Mouse (Mus musculus) midbrain, embryonic 10.5 days (tissue): ENCODE data around the gene Mettl21c. TPM values are rescaled to one million over a fixed set of nuclear protein-coding genes. Genes with fewer than 3 reads are reported as not detected.
"Not testable (repeated sequence)": the region's sequence is repeated elsewhere in the genome, so short reads cannot be mapped to it uniquely, and the experiment has no call there.

Source experiments
- DNase-seq: peaks from one replicate; pipeline ENCODE4 v3.0.0-alpha.2; 2017; ENCODE audit warnings: low spot score
- H3K27ac ChIP-seq: fragments of 300-500 bp; sonication (generic); replicated peaks from 2 replicates; pipeline ENCODE4 v1.5.1; 2016; ENCODE audit warnings: mild to moderate bottlenecking
- H3K27me3 ChIP-seq: fragments of 300-500 bp; sonication (generic); 2 replicates; pipeline ENCODE4 v1.6.1; 2016; ENCODE audit warnings: low read depth, mild to moderate bottlenecking; ENCODE audit not compliant: poor library complexity, severe bottlenecking
- H3K36me3 ChIP-seq: fragments of 300-500 bp; sonication (generic); 2 replicates; pipeline ENCODE4 v1.6.1; 2016; ENCODE audit warnings: mild to moderate bottlenecking, moderate library complexity
- H3K4me1 ChIP-seq: fragments of 300-500 bp; sonication (generic); 2 replicates; pipeline ENCODE4 v1.6.1; 2016
- H3K4me3 ChIP-seq: fragments of 300-500 bp; sonication (generic); 2 replicates; pipeline ENCODE4 v1.5.1; 2016; ENCODE audit warnings: mild to moderate bottlenecking, moderate library complexity
- H3K9me3 ChIP-seq: fragments of 300-500 bp; sonication (generic); replicated peaks from 2 replicates; pipeline ENCODE4 v1.6.1; 2016; ENCODE audit warnings: mild to moderate bottlenecking
- WGBS: fragments of 180-500 bp; shearing (Covaris S2); methylation state at CpG from one replicate; pipeline ENCODE4 v1.1.7; 2016; 5-methylcytosine and 5-hydroxymethylcytosine counted together
- polyA plus RNA-seq: library from polyadenylated mRNA; unstranded; fragments of >200 nt; fragmentation: Nextera tagmentation; extraction: Ambion mirVana; gene quantifications from 2 replicates; pipeline ENCODE4 v1.2.1, GENCODE M21; 2016

The Mettl21c gene
- 0.41 and 0.63 TPM in 2 replicates for polyA plus RNA-seq

DNA sequence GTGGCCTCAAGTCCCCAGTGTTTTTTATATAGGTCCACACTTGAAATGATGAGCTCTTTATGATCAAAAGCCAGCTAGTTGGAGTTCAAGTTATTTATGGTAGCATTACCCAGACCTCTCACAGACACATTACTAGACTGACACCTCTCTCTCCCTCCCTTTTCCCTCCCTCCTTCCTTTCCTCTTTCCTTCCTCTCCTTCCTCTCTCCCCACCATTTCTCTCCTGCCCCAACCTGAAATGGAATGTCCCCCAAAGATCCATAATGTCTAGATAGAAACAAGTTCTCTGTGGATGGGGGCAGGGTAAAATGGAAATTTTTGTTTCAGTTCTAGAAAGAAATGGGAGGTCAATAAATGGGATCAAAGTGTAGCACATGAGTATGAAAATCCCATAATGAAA is at the start of gene Mettl21c:
Mettl21c (minus strand) TSS at position 101 of the 400 bp plus-strand sequence.
- H3K27ac ChIP-seq: no peak within 1 kb of the TSS
- no peaks in the 10 kb centered on the region for H3K36me3 ChIP-seq
- no peak within 1 kb of the TSS for H3K4me3 ChIP-seq
- H3K9me3 ChIP-seq: no peaks in the 10 kb centered on the region
- no peaks in the 10 kb centered on the region for H3K4me1 ChIP-seq
- H3K27me3 ChIP-seq: no peaks in the 10 kb centered on the region
- DNase-seq: no peak

DNA sequence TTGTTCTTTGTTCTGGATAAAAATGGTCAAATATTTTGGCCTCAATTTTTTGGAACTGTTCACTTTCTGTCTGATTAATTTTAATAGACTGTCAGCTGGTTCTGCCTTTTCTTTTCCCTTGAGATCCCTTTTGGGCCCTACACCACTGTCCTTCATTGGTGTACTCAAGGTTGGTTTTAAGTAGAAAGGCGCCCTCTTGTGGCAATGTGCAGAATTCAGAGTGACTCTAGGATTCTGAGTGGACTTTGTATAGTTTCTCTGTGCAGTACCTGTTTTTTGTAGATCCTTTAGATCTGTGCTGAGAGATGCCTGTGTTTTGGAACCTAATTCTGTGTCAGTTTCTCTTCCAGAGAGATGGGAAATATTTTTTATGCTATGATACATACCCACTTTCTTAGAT is 44.8 kb upstream of the Mettl21c start:
- DNase-seq: no peak
- Histone ChIP-seq H3K27ac (no peak overlapping the region), H3K4me1 (no peaks in the 10 kb centered on the region), H3K4me3 (no peak overlapping the region), H3K9me3 (no peaks in the 10 kb centered on the region), H3K27me3 (no peaks in the 10 kb centered on the region), H3K36me3 (no peaks in the 10 kb centered on the region)
- WGBS: 0% methylated on average over 1 of the region's 1 CpGs

DNA sequence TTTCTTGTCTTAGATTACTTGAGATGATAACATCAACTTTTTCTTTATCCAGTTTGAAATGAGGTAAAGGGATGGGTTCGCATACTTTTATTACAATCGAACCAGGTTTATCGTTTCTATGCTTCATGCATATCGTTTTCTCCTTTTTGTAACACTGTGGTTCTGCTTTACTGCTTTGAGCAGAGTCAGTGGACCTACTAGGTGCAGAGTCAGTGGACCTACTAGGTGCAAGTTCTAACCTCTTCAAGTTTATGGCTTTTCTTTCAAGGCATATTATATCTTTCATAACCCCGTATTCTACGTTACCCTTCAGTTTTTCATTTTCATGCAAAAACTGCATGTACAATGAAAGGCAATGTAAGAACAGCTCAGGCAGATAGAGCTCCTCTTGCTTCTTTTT is 43.6 kb upstream of the Mettl21c start:
- no peaks in the 10 kb centered on the region for H3K27me3 ChIP-seq
- no peaks in the 10 kb centered on the region for H3K36me3 ChIP-seq
- 96% methylated on average over 6 of the region's 6 CpGs for WGBS
- no peak for DNase-seq
- H3K4me1 ChIP-seq: no peaks in the 10 kb centered on the region
- H3K4me3 ChIP-seq: no peak overlapping the region
- H3K27ac ChIP-seq: no peak overlapping the region
- H3K9me3 ChIP-seq: no peaks in the 10 kb centered on the region

DNA sequence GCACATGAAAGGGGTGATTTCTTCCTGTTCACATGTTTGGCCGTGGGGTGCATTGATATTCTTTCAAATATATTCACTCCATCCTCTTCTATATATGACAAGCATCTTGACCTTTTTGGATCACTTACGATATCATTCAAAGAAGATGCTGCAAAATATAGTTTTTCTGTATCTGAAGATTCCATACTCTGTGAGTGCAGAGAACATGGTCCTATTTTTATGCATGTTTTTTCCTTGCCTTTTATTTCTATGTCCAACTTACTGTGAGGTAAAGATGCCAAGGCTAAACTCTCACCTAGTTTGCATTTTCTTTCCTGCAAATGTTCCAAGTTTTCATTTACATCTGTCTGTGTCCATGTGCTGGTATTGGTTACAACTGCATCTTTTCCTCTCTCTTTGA is 42.0 kb upstream of the Mettl21c start, which contains the start of gene Gm8251:
Gm8251 (minus strand) TSS at position 101 of the 400 bp plus-strand sequence.
- Histone ChIP-seq H3K27me3 (no peaks in the 10 kb centered on the region), H3K4me1 (no peaks in the 10 kb centered on the region), H3K27ac (no peak within 1 kb of the TSS), H3K9me3 (no peaks in the 10 kb centered on the region), H3K4me3 (no peak within 1 kb of the TSS), H3K36me3 (no peaks in the 10 kb centered on the region)
- no peak for DNase-seq
- WGBS: 87% methylated on average over 2 of the region's 2 CpGs

DNA sequence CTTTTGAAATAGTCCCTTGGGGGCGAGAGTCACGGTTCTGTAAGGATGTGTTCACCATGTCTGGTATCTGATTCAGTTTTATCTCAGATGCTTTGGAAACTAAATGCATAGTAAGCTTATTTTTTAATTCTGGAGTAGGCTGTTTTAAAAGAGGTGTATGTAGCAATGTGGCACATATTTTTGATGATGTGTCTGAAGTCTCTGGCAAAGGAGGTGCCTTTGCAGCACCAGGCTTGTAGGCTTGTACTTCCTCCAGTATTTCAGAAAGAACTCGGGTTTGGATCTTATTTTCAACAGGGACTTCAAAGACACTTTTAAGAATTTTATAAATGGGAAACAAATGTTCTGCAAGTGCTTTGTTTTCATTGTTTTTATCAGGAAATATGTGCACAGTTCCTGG is 38.0 kb upstream of the Mettl21c start:
- no peak overlapping the region for H3K4me3 ChIP-seq
- no peaks in the 10 kb centered on the region for H3K27me3 ChIP-seq
- no peak overlapping the region for H3K27ac ChIP-seq
- no peak for DNase-seq
- no peaks in the 10 kb centered on the region for H3K36me3 ChIP-seq
- H3K4me1 ChIP-seq: no peaks in the 10 kb centered on the region
- H3K9me3 ChIP-seq: no peaks in the 10 kb centered on the region
- 82% methylated on average over 3 of the region's 3 CpGs for WGBS

DNA sequence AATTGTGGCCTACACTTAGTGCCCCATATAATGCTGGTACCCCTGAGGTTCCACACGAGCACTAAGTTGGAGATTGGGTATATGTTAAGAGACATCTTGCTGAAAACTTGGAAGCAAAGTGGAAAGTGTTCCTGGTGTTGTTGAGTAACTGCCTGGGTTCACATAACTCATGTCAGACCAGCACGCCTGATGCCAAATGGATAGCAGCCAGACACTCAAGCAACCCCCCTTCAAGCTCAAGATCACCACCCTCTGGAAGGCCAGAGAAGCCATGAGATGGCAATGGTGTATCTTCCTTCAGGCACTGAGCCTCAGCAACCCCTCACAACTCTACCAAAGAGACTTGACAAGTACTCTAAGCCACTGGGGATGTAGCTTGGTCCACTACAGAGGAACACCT is 26.7 kb upstream of the Mettl21c start:
- Histone ChIP-seq H3K4me3 (no peak overlapping the region), H3K4me1 (peaks cover 6% of the 10 kb centered on the region), H3K9me3 (no peaks in the 10 kb centered on the region), H3K27ac (no peak overlapping the region), H3K36me3 (no peaks in the 10 kb centered on the region), H3K27me3 (no peaks in the 10 kb centered on the region)
- no peak for DNase-seq
- WGBS: 78% methylated on average over 2 of the region's 2 CpGs

DNA sequence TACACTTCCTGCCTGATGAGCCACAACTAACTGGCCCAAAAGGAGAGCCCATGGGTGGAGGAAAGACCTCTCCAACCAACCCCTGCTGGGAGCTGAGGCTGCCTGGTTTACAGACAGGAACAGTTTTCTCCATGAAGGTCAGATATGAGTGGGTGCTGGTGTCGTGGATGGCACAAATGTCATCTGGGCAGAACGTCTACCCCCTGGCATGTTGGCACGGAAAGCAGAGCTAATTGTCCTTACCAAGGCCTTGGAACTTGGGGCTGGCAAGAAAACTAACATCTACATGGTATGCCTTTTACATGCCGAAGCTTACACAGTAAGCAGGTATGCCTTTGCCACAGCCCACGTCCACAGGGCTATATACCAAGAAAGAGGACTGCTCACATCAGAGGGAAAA is 25.9 kb upstream of the Mettl21c start:
- WGBS: 87% methylated on average over 5 of the region's 5 CpGs
- H3K27ac ChIP-seq: not testable (repeated sequence)

DNA sequence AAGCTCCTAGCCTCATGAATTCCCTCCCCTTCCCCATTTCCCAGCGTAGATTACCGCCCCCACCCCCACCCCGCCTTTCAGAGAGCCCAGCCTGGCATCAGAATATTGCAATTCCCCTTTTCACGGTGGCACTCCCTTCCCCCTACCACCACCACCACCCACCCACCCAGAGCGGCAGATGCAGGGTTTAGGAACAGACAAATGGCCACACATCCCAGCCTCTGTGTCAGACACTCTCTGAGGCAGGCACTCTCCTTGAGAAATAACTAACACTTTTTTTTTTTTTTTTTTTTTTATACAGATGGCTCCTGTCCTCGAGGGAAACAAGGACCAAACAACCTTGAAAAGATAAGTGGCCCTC is 22.7 kb upstream of the Mettl21c start:
- Histone ChIP-seq H3K4me1 (peaks cover 6% of the 10 kb centered on the region), H3K9me3 (no peaks in the 10 kb centered on the region), H3K4me3 (peak overlapping the region; percentile 54), H3K27ac (peak overlapping the region; percentile 81), H3K36me3 (no peaks in the 10 kb centered on the region), H3K27me3 (no peaks in the 10 kb centered on the region)
- no peak for DNase-seq
- WGBS: 6% methylated on average over 6 of the region's 6 CpGs

More for the DNA sequence above, 25.9 kb upstream of the Mettl21c start:
- H3K4me1 ChIP-seq, H3K36me3 ChIP-seq, H3K9me3 ChIP-seq, H3K27me3 ChIP-seq, H3K4me3 ChIP-seq, DNase-seq: not testable (repeated sequence)

DNA sequence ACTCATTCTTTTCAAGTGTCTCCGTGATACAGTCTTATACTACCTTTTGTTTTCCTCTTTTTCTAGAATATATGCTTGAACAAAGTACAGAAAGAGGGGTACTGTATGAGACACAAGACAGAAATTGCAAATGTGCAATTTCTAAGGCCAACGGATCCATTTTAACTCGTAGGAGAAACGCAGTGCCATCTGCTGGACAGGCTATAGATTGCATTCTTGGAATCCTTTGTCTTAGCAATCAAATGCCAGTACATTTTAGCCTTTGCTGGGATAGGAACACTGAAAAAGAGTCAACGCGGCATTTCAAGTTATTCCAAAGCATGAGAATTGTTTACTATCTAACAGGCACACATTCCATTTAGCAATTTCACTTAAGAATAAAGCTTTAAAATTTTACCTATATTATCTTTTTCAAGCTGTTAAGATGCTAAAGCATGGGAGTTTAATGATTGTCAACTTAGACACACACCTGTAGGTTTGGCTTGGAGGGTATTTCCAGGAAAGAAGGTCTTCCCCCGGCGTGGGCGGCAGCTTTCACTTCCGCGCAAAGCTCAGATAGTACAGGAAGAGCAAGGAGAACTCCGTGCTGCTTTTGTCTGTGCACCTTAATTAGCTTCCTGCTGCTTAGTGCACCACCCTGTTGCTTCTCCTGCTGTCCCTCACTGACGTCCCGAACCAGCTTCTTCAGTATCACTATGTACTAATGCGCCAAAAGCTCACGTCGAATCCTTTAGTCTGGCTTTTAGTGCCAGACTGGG is 22.1 kb upstream of the Mettl21c start:
- Histone ChIP-seq H3K27me3 (no peaks in the 10 kb centered on the region), H3K27ac (peak overlapping the region; percentile 81), H3K9me3 (no peaks in the 10 kb centered on the region), H3K36me3 (no peaks in the 10 kb centered on the region), H3K4me3 (peak overlapping the region; percentile 54), H3K4me1 (peaks cover 6% of the 10 kb centered on the region)
- peak; percentile 58 for DNase-seq
- 2% methylated on average over 17 of the region's 17 CpGs for WGBS

DNA sequence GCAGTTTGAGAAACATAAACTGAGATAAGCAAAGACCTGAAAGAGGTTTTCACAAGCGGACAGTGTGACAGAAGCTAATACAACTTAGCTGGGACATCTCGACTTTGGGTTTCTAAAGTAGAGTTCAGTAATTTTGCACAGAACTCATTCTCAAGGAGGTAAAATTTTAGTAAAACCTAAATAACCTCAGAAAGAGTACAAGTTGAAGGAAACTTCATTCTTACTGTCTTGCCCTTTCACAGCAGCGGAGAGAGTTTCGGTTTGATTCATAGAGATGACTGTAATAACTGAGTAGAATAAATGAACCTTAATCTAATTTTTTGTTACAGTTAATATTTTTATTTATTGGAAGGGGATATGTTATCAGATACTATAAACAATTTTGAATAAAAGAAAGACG is 13.1 kb upstream of the Mettl21c start:
- Histone ChIP-seq H3K36me3 (no peaks in the 10 kb centered on the region), H3K9me3 (no peaks in the 10 kb centered on the region), H3K27me3 (no peaks in the 10 kb centered on the region), H3K4me3 (no peak overlapping the region), H3K27ac (no peak overlapping the region), H3K4me1 (no peaks in the 10 kb centered on the region)
- WGBS: 92% methylated on average over 5 of the region's 5 CpGs
- DNase-seq: no peak

DNA sequence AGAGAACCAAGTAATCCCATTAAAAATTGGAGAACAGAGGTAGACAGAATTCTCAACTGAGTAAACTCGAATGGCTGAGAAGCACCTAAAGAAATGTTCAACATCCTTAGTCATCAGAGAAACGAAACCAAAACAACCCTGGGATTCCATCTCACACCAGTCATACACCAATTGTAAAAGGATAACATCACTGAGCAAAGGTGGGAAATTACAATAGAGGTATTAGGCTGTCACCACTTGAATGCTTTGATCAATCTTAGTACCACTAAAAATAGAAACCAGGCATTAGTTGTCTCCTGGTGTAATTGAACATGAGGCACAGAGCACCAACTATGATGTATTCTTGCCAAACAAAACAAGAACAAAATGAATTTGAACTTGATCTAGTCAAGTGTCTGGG is 12.4 kb upstream of the Mettl21c start:
- no peaks in the 10 kb centered on the region for H3K36me3 ChIP-seq
- DNase-seq: no peak
- no peak overlapping the region for H3K27ac ChIP-seq
- no peaks in the 10 kb centered on the region for H3K27me3 ChIP-seq
- H3K9me3 ChIP-seq: no peaks in the 10 kb centered on the region
- no peak overlapping the region for H3K4me3 ChIP-seq
- 78% methylated on average over 2 of the region's 2 CpGs for WGBS
- no peaks in the 10 kb centered on the region for H3K4me1 ChIP-seq

DNA sequence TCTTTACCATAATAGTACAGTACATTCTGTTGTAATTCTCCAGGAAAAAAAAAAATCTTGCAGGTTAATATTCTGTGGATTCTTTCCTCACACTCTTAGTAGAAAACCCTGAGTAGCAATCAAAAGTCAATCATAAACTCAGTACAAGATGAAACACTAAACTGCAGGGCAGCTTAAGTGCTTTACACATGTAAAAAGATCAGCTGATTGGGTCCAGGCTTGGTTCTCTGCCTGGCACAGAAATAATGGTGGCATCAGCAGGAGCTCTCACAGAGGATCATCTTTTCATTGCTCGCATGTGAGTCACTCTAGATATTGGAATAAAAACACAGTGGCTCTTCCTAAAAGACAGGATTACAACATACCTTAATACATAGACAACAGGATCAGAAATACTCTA is 7.8 kb upstream of the Mettl21c start:
- Histone ChIP-seq H3K4me3 (no peak overlapping the region), H3K27ac (no peak overlapping the region), H3K4me1 (no peaks in the 10 kb centered on the region), H3K9me3 (no peaks in the 10 kb centered on the region), H3K27me3 (no peaks in the 10 kb centered on the region), H3K36me3 (no peaks in the 10 kb centered on the region)
- 96% methylated on average over 1 of the region's 1 CpGs for WGBS
- DNase-seq: no peak

DNA sequence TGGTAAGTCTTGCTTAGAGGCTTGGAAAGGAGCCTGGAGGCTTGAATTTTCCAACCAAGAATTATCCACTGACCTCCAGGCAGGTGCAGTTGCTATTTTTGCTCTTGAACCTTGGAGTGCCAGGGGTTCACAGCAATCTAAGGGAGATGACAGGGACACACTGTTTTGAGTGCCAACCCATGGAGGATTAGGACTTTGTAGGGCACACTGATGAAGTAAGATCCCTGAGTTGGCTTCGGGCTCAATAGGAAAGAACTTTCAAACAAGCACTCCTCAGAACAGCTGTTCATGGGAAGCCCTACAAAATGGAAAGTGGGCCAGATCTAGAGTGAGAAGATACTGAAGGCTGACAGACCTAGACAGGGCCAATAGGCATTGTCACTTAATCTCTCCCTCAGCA is 2.8 kb upstream of the Mettl21c start:
- H3K4me3 ChIP-seq: no peak overlapping the region

DNA sequence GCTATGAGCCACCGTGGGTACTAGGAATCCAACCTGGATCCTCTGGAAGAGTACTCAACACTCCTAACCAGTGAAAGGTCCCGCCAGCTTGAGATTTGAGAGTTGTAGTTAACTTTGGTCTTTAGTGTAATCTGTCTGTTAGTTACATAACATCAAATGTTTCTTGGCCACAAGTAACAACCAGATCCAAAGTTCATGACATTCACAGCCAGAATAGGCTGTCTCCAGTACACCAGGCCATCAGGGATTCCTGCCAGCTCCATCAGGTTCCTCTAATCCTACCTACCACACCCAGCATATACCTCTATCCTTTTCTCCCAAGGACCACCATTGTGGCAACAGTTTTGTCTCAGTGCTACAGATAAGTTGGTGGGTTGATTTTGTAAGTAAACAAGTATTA is 4.3 kb downstream of the Mettl21c start:
- Histone ChIP-seq H3K4me3 (no peak overlapping the region), H3K27ac (no peak overlapping the region), H3K27me3 (no peaks in the 10 kb centered on the region), H3K36me3 (no peaks in the 10 kb centered on the region), H3K9me3 (no peaks in the 10 kb centered on the region), H3K4me1 (no peaks in the 10 kb centered on the region)
- DNase-seq: no peak
- 88% methylated on average over 2 of the region's 2 CpGs for WGBS

More for the DNA sequence above, 2.8 kb upstream of the Mettl21c start:
- no peak for DNase-seq
- Histone ChIP-seq H3K27ac (no peak overlapping the region), H3K36me3 (no peaks in the 10 kb centered on the region), H3K27me3 (no peaks in the 10 kb centered on the region), H3K9me3 (no peaks in the 10 kb centered on the region), H3K4me1 (no peaks in the 10 kb centered on the region)
- 85% methylated on average over 1 of the region's 1 CpGs for WGBS
